Mouse (Mus musculus) G1E-ER4 (cell line): Measurements from ENCODE around the gene Slc6a5. TPM values are rescaled to one million over a fixed set of nuclear protein-coding genes. Genes with fewer than 3 reads are reported as not detected.

Experiments used
- GATA1 ChIP-seq: IDR thresholded peaks from one replicate; pipeline ENCODE4 v1.8.0; 2012; ENCODE audit warnings: low read length, inconsistent platforms
- polyA plus RNA-seq: library from polyadenylated mRNA; stranded (reverse); fragments of >175 nt; gene quantifications from 2 replicates; pipeline ENCODE4 v1.2.3, GENCODE M21; 2012

The Slc6a5 gene
- polyA plus RNA-seq, 1 experiment = not detected

GRCm38 (mm10) chr7:49942023-49942422 is 32.1 kb downstream of the Slc6a5 start:
- no peak for TF ChIP-seq GATA1

GRCm38 (mm10) chr7:49942490-49942889 is 32.5 kb downstream of the Slc6a5 start:
- no peak for TF ChIP-seq GATA1

GRCm38 (mm10) chr7:49946691-49947090 is 36.7 kb downstream of the Slc6a5 start:
- no peak for TF ChIP-seq GATA1

GRCm38 (mm10) chr7:49953546-49954181 is 43.7 kb downstream of the Slc6a5 start:
- TF ChIP-seq GATA1 = no peak

- TF ChIP-seq GATA1 = no peak
These were observed 44.9 kb downstream of the Slc6a5 start for GRCm38 (mm10) chr7:49954834-49955233.

- no peak for TF ChIP-seq GATA1
These were observed 47.2 kb downstream of the Slc6a5 start for GRCm38 (mm10) chr7:49957142-49957541.

GRCm38 (mm10) chr7:49963764-49964163 is 53.8 kb downstream of the Slc6a5 start:
- no peak for TF ChIP-seq GATA1

- no peak for TF ChIP-seq GATA1
These were observed 59.6 kb downstream of the Slc6a5 start for GRCm38 (mm10) chr7:49969516-49969915.

GRCm38 (mm10) chr7:49974841-49975440 is 65.0 kb downstream of the Slc6a5 start, which contains the start of gene Nell1:
TSS of gene Nell1 (plus strand) at chr7:49974864.
- no peak for TF ChIP-seq GATA1

GRCm38 (mm10) chr7:49975441-49976121 is 65.6 kb downstream of the Slc6a5 start:
- TF ChIP-seq GATA1 = no peak

GRCm38 (mm10) chr7:49981511-49982227 is 71.7 kb downstream of the Slc6a5 start:
- no peak for TF ChIP-seq GATA1

GRCm38 (mm10) chr7:49984698-49985097 is 74.8 kb downstream of the Slc6a5 start:
- no peak for TF ChIP-seq GATA1

- no peak for TF ChIP-seq GATA1
These were observed 76.0 kb downstream of the Slc6a5 start for GRCm38 (mm10) chr7:49985947-49986346.

- no peak for TF ChIP-seq GATA1
These were observed 89.4 kb downstream of the Slc6a5 start for GRCm38 (mm10) chr7:49999321-49999720.

GRCm38 (mm10) chr7:50005268-50005667 is 95.3 kb downstream of the Slc6a5 start:
- no peak for TF ChIP-seq GATA1

Other genes with a start within 250 kb of the Slc6a5 start
- gene Htatip2, start 151.0 kb upstream of the Slc6a5 start, polyA plus RNA-seq = 18.3 and 19.6 TPM in 2 replicates
- gene Prmt3, start 131.8 kb upstream of the Slc6a5 start, polyA plus RNA-seq = 126 and 252 TPM in 2 replicates
- not detected in 2 replicates for gene Nell1, start 64.7 kb downstream of the Slc6a5 start, polyA plus RNA-seq